Mouse (Mus musculus) 3134 (cell line): ENCODE results near the gene Nrde2.

Experiments used
- DNase-seq: peaks from one replicate; pipeline ENCODE4 v3.0.0-alpha.2; 2011; ENCODE audit warnings: low spot score; ENCODE audit not compliant: insufficient read length; ENCODE audit errors: extremely low read depth

The Nrde2 gene

DNA sequence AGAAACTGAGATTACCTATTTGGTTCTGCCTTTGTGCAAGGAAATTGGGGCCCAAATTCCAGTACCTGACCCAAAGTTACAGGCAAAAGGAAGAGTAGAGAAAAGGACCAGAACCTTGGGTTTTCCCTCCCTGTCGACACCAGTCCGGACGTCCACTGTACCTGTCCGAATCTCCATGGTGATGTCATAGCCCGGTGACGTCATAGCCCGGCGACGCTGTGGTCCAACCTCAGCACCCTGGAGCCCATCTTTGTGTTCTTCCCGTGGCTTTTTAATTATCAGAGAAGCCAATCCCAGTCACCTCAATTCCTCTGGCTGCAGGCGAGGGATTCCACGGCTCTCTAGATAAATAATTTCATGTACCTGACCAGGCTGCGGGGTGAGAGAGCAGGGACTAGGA lies 21.3 kb upstream of the Nrde2 start:
- no peak for DNase-seq

DNA sequence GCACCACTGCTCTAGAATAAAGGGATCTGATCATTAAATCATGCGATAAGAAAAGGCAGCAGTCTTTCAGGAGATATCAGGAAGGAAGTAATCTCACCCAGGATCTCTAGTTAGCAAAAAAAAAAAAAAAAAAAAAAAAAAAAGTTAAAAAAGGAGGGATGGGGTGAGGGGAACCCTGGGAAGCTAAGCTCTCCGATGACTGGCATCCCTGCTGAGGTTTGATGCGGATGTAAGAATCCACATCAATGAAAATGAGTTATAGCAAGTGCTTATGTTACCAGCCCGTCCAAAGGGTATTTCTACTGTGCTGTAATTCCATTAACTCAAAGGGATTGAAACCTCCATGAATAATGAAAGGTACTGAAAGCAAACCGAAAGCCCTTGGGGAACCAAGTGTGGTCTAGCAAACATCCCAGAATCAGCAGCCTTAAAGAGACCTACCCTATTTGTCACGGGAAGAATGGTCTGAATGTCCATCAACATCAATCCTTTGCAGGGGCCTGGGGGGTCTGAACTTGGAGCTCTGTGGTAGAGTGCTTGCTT lies 19.5 kb upstream of the Nrde2 start:
- no peak for DNase-seq

DNA sequence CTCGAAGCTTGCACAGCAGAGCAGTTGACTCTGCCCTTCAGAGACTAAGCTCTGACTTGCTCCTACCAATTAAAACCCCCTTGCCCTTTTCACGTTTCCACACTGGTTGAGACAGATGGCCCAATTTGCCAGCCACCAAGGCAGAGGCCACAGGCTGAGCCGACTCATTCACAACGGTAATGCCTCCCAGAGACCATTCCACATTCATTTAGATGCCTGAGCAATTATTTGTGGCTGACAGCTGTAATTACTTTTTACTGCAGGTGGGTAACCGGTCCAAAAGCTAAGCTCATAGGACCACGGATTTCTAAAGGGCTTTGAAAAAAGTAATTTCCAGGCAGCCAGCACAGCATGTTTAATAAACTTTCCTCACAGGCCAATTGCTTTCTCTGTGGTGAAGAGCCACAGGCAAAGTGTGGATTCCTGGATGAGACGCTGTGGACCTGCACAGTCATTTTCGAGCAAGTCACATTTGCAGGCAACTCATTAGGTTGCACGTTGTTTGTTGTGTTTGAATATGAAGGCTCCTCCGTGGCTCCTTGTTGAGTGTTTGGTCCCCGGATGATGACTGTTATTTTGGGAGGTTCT lies 17.1 kb upstream of the Nrde2 start:
- no peak for DNase-seq

DNA sequence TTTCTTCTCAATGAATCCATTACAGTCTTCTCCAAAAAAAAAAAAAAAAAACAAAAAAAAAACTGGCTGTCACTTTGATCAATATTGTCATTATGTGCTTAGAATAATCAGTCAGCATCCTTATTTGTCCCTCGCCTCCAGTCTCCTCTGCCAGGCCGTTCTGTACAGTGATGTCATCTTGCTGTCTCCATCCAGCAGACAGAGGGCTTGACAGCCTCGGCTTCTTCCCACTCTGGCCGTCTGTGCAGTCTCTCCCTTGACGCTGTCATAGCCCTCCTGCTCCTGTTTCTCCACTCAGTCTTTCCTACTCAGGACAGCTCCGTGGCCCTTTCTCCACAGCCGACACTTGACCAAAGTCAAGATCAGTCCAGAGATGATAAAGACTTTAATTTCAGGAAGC lies 13.0 kb upstream of the Nrde2 start:
- no peak for DNase-seq

DNA sequence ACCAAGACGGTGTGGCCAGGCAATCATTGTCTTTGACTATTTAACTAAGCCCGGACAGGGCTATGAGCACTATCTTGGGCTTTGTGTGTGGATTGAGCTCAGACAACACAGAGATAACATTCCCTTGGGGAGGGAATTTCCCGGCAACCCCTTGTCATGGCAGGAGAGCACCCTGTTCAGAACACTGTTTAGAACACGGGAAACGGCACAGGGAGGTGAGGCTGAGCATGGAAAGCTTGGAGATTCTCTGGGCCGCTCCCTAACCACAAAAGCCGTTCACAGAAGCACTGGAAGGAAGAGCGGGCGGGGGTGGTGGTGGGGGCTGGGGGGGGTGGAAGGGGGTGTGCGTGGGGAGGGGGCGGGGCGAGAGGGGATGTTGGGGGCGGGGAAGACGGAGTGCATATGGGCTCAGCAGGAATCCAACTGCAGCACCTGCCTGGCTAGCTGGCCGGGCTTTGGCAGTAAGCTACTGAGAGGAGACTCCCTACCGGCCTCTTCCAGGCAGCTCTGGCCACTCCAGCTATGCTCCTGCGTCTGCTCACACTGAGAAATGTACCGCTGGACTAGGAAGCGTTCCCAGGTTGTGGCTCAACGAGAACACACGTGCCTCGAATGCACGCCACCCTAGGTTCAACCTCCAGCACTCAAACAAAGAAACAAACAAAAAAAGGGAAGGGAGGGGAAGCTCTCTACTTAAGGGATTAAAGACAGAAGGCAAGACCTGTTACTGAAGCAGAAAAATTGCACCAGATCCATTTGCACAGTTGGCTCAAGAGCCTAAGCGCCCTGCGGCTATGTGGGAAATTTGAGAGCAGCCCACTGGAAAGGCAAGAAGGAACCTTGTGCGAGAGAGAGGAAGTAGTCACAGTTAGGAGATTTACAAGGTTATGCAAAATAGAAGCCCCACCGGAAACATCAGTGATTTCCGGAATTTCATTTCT lies 8.7 kb upstream of the Nrde2 start:
- no peak for DNase-seq

DNA sequence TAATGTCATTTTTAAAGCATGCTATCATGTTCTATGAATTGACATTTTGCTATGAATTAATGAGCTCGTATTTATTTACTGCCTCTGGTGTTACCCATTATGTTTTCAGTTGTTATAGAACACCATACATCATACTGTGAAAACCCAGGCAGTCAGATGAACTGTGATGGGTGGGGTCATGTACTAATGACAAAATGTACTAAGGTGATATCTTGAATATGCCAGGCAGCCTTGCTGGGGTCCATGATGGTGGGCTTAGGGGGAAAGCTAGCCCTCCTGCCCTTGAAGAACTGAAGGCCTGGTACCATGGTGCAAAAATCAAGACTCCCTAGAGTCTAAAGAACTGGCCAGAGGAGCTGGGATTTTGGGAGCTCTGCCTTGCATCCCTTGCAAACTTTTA lies 8.0 kb upstream of the Nrde2 start:
- DNase-seq, result no peak

DNA sequence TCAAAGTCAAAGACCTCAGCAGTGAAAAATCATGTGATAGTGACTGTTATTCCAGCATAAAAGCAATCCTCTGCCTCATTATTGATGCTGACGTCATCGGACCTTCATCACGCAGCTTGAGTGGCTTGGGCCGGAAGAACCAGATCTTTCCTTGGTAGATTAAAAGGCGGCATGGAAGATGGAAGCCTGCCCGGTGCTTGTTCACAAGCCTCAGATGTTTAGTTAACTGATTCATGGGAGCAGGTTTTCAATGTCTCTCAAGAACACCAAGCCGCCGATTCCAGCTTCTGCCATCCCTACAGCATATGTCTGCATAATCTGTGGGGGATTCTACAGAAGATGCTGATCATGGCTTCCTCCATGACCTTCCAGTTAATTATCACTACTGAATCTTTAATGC lies 7.5 kb upstream of the Nrde2 start:
- DNase-seq, result no peak

DNA sequence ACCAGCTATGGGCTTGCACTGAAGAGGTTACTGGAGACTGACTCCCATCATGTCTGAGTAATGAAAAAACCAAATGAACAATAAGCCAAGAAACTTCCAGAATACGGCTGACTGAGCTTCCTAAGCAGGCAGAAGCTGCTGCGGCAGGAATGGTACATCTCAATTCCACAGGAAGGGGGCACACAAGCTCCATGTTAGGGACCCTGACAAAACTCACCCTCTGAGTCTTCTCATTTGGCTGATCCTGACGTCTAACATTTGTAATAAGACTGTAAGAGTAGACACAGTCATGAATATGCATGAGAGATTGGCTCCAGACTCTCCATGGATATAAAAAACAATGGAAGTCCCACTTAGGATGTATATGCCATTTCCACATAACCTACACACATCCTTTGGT lies 6.7 kb upstream of the Nrde2 start:
- no peak for DNase-seq

DNA sequence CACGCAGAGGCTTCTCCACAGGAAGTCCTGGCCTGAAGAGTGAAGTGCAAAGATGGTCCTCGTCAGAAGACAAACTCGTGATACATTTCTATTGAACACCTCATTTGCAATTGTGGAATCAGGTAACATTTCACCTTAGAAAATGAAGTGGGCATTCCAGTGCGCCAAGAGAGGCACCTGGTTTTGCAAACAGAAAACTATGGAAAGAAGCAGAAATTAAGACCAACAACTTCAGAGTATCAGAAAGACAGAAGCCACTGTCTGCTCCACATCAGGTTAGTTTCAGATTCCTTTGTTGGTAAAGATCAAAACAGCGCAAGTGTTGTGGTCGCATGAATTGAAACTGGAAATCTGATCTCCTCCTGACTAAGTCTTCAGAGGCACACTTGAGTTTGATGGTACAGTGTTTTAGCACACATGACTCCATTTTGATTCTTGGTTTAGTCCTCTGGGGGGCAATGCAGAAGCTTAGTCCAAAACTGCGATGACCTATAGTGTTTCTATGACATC lies 5.6 kb upstream of the Nrde2 start:
- no peak for DNase-seq

DNA sequence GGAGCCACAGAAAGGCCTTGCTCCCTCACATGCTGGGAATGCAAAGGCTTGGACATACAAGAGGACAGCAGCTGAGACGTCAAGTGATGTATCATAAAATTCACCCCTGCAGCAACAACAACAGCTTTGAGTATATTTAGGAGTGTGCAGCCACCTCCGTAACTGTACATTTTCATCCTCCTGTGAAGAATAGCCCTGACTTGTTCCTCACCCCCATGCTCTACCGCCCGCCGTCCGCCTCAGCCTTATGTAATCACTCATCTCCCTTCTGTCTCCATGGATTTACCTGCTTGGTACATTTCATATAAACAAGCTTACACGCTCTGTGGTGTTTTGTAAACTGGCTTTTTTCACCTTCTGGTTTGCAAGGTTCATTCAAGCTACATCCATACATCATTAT lies 7.0 kb downstream of the Nrde2 start:
- DNase-seq, result no peak

DNA sequence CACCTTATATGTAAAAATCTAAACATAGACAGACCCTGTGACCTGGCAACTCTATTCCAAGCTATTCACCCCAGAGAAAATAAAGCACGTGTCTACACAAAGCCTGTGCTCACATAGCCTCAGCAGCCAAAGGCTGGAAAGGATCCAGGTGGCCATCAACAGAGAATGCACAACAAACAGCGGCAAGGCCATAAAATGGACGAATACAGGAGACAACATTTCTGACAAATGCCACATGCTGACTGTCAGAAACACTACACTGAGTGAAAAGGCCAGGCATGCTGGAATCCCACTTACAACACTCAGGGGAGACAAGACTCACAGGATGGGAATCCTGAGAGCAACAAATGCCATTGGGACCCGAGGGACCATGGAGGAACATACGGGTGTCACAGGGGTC lies 15.2 kb downstream of the Nrde2 start:
- DNase-seq, result no peak

DNA sequence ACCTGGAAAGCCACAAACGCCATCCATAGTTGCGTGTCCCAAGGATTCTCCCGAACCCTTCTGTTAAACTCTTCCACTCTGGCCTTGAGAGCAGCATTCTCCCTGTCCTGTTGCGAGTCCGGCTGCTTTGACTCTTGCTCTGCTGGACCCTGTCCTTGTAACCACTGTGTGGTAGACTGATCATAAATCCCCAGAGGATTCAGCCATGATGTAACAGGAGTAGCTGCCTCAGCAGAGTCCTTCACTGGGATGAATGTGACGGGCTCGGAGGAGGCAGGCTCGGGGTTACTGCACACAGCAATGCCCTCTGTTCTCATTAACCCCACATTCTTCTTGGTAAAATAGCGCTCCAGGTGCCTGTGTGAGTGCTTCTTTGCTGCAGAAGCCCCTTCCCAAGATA lies 15.7 kb downstream of the Nrde2 start:
- DNase-seq, result no peak

DNA sequence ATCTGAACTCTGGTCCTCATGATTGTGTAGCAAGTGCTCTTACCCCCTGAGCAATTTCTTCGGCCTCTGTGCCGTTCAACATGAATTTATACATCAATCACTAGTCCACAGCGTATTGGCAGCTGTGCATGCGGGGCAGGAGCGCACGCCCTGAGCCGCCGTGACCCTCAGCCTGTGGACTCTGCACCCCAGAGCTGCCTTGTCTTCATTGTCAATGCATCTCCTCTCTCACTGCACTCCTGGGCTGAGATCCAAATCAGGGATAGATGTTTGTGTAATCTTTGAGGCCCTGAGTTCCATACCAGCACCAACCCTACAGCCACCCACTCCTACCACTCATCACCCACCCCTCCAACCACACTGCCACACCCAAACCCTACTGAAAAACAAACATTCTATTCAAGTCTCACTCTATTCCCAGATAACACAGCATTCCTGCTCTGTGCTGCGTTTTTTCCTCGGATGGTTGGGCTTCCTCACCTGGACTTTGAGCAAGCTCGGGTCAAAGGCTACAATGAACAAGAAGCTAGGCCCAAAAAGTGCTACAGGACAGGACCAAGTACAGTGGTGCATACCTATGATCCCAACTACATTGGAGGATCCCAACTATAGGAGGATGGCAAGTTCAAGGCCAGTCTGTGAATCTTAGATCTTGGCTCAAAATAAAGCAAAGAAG lies 16.5 kb downstream of the Nrde2 start:
- no peak for DNase-seq

DNA sequence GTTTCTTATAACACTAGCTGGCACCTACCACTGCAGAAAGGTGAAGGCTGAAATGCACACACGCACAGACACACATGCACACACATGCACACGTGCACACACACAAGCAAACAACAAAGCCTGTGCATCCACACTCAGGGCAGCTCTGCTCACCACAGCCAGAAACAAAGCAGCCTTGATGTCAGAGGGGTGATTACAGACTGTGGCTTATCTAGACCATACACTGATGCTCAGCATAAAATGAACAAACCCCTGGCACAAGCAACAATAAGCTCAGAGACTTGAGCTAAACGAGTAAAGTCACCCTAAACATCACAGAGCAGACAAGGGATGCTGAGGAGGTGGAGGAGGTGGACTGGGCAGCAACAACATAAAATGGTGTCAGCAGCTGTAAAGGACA lies 24.3 kb downstream of the Nrde2 start:
- no peak for DNase-seq

DNA sequence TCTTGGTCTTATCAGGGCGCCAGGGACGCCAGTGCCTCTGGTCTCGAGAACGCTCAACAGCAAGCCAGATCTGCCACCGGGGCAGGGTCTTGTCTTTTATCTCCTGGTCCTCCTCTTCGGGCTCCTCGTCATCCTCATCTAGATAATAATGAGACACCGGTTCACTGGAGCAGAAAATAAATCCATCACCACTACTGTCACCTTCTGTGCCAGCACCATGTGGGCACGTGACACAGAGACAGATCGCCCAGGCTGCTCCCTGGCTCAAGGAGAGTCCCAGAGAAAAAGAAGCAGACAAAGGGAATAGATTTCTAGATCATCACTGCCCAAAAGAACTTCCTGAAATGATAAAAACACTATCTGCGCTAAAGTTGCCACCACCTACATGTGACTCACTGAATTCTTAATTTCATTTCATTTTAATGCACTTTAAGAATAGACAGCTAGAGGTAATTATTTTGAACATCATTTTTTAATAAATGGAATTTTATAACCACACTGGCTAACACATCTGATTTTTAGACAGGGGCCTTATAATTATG lies 25.0 kb downstream of the Nrde2 start:
- no peak for DNase-seq

DNA sequence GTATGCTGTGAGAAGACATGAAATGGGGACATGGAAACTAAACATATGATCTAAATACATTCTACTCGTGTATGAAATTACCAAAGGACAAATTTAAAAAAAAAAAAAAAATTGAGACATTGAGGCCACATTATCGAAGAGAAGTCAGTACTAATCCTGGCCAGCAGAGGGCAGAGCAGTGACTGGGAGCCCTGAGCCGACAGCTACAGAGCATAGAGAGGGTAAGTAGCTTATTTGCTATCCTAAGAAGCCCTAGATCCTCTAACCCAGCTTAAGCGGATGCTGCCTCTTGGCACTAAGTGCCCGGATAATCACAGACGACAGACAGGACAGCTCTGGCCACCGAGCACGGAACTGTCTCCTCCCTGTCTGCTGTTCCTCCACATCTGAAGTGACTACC lies 27.8 kb downstream of the Nrde2 start:
- no peak for DNase-seq

DNA sequence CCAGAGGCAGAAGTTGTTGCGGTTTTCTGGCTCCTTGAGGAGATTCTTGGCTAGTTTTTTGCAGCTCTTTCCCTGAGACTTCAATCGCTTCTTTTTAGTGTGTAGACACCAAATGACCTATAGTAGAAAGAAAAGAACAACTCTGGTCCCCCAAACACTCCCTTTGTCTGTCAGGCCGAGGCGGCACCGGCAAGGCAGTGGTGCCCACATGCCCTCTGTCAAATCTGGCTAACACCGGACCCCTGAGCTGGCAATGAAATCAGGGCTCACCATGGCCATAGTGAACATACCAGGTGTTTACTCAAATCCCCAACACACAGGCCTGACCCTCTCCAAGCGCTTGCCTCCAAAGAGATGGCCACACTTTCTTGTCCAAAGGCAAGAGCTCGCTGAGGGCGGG lies 28.3 kb downstream of the Nrde2 start:
- DNase-seq, result no peak

DNA sequence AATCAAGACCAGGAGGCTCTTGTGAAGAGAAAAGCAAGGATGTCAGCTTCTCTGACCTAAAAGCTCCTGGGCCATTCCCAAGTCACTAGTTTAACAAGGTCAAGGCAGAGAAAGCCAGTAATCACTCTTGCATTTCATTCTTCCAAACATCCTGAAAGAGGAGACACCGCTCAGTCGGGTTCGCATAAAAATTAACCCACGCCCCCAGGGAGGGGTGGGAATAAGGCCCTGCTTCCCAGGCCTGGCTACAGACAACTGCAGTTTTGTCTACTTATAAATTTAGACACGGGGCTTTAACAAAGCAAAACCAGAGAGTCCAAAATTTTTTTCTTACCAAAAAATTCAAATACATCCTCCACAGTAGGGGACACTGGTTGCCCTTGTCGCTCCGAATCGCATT lies 30.5 kb downstream of the Nrde2 start:
- DNase-seq, result no peak

DNA sequence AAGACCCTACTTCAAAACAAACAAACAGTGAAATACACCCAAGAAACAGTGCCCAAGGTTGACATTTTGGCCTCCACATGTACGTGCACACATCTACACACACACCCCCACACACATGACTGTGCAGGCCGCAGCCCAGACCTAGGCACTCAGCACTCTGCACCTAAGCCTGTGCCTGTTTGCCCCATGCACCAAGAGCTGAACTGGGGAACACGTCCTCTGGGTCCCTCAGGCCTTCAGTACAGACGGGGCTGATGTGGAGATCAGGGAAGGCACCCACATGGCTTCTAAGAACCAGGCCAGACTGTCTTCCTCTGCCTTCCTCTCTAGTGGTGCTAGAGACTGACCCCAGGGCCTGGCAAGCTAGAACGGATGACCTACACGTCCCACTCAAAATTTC lies 30.9 kb downstream of the Nrde2 start:
- no peak for DNase-seq

DNA sequence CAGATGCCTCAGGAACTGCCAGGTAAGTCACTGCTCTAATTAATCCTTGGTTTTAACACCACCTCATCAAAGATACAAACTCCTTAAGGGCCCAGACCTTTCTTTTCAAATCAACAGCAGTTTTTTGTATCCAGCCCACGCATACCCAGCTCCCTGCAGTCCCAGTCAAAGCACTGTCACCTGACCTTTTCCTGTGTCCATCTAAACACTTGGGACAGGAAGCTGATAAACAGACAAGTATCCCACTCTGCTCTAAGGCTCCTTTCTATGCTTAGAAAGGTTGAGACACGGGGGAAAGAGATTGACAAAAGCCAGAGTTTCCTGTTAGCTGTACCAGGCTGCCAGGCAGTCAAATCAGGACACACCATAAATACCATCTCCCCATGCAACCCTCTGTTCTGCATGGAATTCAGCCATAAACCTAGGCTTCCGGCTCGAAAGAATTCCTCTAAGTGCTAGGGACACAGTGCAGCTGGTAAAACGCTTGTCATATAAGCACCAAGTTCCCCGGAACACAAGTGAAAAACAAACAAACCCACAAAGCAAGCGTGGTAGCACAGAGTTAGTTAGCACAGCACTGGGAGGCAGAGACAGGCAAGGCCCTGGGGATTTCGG lies 31.5 kb downstream of the Nrde2 start:
- no peak for DNase-seq
